Mouse (Mus musculus): ENCODE results near the gene Insc.

DNA sequence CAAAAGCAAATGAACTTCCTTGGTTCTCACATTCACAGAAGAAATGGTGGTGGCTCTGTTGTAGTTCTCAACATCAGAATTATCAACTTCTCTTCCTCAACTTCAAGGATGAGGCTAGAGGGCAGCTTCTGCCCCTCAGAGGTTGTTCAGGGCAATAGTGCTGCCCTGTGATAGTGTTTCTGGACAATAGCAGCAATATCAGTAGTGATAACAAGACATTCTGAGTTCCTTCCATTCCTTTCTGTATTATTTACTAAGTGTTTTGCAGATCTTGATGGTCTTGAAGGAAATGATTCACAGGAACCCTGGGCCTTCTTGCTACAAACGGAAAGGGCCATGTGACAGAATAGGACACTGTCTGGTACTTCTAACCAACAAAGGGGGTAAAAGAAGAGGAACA is 150.4 kb downstream of the Insc start:
- TF ChIP-seq CTCF (IDR thresholded peaks at IDR 0.05; ENCODE audit: borderline replicate concordance, extremely low read depth, insufficient read depth, insufficient read length) = no peak
- no peak for TF ChIP-seq POLR2A (IDR thresholded peaks at IDR 0.05; ENCODE audit: borderline replicate concordance, extremely low read depth, insufficient read depth, insufficient read length, poor library complexity, severe bottlenecking)

Measured in brain, embryonic 14.5 days (tissue).